Mouse (Mus musculus) lung, embryonic 14.5 days (tissue): ENCODE measurements around the gene C330007P06Rik. TPM values are rescaled to one million over a fixed set of nuclear protein-coding genes. Genes with fewer than 3 reads are reported as not detected.
"Not testable (repeated sequence)": the region's sequence is repeated elsewhere in the genome, so short reads cannot be mapped to it uniquely, and the experiment has no call there.

Source experiments
- ATAC-seq: fragments of 200-750 bp; cut with Nextera tagmentation; 2 replicates; pipeline ENCODE4 v1.8.0; 2017; ENCODE audit warnings: mild to moderate bottlenecking, moderate TSS enrichment, moderate library complexity; ENCODE audit not compliant: insufficient read depth
- DNase-seq: peaks from one replicate; pipeline ENCODE4 v3.0.0-alpha.2; 2015
- H3K27ac ChIP-seq: fragments of 300-500 bp; sonication (generic); 2 replicates; pipeline ENCODE4 v1.5.1; 2014; ENCODE audit warnings: low read depth, mild to moderate bottlenecking, moderate library complexity
- H3K27me3 ChIP-seq: fragments of 300-500 bp; sonication (generic); 2 replicates; pipeline ENCODE4 v1.6.1; 2014; ENCODE audit warnings: low read length, control low read depth; ENCODE audit not compliant: insufficient read depth
- H3K36me3 ChIP-seq: fragments of 300-500 bp; sonication (generic); 2 replicates; pipeline ENCODE4 v1.6.1; 2014; ENCODE audit warnings: control low read depth; ENCODE audit not compliant: insufficient read depth
- H3K4me1 ChIP-seq: fragments of 300-500 bp; sonication (generic); 2 replicates; pipeline ENCODE4 v1.6.1; 2014; ENCODE audit warnings: antibody characterized with exemption, control low read depth; ENCODE audit not compliant: insufficient read depth
- H3K4me2 ChIP-seq: fragments of 300-500 bp; sonication (generic); 2 replicates; pipeline ENCODE4 v1.6.1; 2014; ENCODE audit warnings: mild to moderate bottlenecking
- H3K4me3 ChIP-seq: fragments of 300-500 bp; sonication (generic); 2 replicates; pipeline ENCODE4 v1.5.1; 2014; ENCODE audit warnings: low read depth, low read length
- H3K9ac ChIP-seq: fragments of 300-500 bp; sonication (generic); 2 replicates; pipeline ENCODE4 v1.6.1; 2014
- H3K9me3 ChIP-seq: fragments of 300-500 bp; sonication (generic); 2 replicates; pipeline ENCODE4 v1.6.1; 2016; ENCODE audit warnings: low read depth, low read length, control low read depth
- CTCF ChIP-seq: IDR thresholded peaks from 2 replicates; pipeline ENCODE4 v1.5.1; 2016; ENCODE audit warnings: antibody characterized with exemption, low read depth
- WGBS: fragments of 180-500 bp; shearing (Covaris S2); extraction: QIAGEN DNeasy Blood & Tissue Kit; methylation state at CpG from one replicate; pipeline ENCODE4 v1.1.7; 2014; 5-methylcytosine and 5-hydroxymethylcytosine counted together
- polyA plus RNA-seq: library from polyadenylated mRNA; unstranded; fragments of >200 nt; fragmentation: Nextera tagmentation; extraction: Ambion mirVana; gene quantifications from 2 replicates; pipeline ENCODE4 v1.2.1, GENCODE M21; 2014

The C330007P06Rik gene
- polyA plus RNA-seq, 1 experiment from 2014 or later = 37.9 TPM

DNA sequence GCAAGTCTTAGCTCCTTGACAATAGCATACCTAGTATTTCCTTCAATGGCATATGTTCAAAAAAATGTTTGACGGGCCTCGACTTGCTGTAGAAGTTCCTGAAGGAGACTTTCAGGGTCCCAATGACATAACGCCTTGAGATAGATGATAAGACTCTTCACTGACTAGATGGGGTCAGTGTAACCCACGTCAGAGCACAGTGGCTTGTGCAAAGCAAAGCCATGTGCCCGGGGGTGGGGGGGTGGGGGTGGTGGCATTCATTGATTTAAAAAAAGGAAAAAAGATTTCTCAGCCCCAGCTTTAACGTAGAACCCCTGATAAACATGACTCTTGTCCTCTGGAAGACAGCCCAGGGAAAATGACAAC, 65.6 kb downstream of the C330007P06Rik start:
- Histone ChIP-seq H3K9ac (no peak overlapping the region), H3K27me3 (no peaks in the 10 kb centered on the region), H3K36me3 (no peaks in the 10 kb centered on the region), H3K4me3 (peak overlapping the region; percentile 24), H3K4me1 (no peaks in the 10 kb centered on the region), H3K27ac (peak overlapping the region; percentile 79), H3K4me2 (peak overlapping the region; percentile 56), H3K9me3 (no peaks in the 10 kb centered on the region)
- WGBS = 49% methylated on average over 6 of the region's 6 CpGs
- no peak for DNase-seq
- no peak for TF ChIP-seq CTCF
- ATAC-seq = peak; percentile 26; the same call in 1 of the 2 replicates

DNA sequence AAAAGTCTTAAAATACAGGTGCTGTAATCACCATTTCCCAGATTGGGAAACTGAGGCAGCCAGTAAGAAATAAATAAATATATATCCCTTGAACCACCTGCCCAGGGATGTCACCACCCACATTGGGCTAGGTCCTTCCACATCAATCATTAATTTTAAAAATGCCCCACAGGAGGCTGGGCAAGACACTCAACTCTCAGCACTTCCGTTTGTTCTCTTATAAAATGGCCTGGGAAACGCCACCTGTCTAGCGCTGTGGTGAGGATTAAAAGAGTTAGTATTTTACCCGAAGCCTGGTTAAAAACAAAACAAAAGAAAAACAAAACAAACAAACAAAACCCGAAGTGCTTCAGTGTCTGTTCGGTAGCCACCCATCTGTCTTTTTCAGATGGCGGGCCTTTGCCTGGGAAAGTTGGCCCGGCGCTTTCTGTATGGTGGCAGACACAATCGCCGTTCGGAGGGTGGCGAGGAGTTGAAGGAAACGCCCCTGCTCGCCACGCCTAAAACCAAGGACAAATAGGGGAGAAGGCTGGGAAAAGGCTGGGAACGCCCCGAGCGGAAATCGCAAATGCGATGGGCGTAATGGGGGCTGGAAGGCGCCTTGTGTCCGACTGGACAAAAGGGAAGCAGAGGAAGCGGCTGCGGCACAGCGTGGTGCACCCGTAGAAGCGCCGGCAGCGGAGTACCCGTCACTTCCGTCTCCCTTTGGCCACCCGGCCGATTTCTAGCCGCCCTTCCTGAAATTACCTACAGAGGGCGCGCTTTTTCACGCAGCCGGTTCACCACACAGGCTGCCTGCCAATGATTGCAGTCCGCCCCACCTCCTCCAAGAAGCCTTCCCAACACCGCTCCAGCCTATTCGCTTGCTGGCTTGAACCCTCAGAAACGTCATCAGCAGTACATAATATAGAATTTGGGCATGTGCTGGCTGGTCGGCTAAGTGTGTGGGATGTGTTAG, 66.3 kb downstream of the C330007P06Rik start:
- Histone ChIP-seq H3K27me3 (no peaks in the 10 kb centered on the region), H3K4me2 (peak overlapping the region; percentile 56), H3K9ac (peak overlapping the region; percentile 17), H3K9me3 (no peaks in the 10 kb centered on the region), H3K36me3 (no peaks in the 10 kb centered on the region), H3K4me3 (peak overlapping the region; percentile 24), H3K4me1 (no peaks in the 10 kb centered on the region), H3K27ac (peak overlapping the region; percentile 79)
- TF ChIP-seq CTCF = peak; percentile 75
- 13% methylated on average over 45 of the region's 45 CpGs for WGBS
- peak; percentile 91 for DNase-seq
- ATAC-seq = peak; percentile 93

DNA sequence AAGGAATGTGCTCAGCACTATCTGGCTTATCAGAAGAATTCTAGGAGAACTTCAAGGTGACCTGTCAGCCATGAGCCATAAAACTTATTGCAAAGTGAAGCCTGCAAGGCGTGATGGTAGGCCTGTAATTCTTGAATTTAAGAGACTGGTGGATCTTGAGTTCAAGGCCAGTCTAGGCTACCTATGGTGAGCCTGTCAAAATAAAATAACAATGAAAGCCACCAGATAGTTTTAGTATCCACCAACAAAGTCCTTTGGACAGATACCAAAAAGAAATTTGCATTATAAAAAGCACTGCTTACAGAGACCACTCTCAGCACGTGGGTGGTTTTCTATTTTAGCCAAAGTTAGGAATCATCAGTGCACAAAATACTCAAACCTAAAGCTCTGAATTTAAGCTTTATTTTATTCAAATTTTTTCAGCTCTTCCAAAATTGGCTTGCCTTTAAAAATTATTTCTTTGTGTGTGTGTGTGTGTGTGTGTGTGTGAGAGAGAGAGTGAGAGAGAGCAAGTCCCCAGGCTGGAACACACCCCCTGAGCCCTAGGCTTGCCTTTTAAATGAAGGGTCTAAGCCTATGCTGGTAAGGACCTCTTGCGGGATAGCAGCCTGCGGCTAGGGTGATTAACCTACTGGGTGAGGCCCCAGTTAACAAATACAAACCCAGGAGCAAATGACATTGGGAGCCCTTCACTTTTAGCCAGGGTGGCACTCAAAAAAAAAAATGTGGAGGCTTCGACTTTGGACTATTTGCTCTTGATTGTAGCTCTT, 68.3 kb downstream of the C330007P06Rik start:
- H3K27me3 ChIP-seq = no peaks in the 10 kb centered on the region
- DNase-seq (no peak), ATAC-seq (no peak)
- H3K9ac ChIP-seq = no peak overlapping the region
- no peaks in the 10 kb centered on the region for H3K36me3 ChIP-seq
- no peak overlapping the region for H3K4me2 ChIP-seq
- H3K27ac ChIP-seq = no peak overlapping the region
- no peaks in the 10 kb centered on the region for H3K9me3 ChIP-seq
- no peak overlapping the region for H3K4me3 ChIP-seq
- WGBS = 66% methylated on average over 5 of the region's 5 CpGs
- no peaks in the 10 kb centered on the region for H3K4me1 ChIP-seq
- no peak for TF ChIP-seq CTCF

DNA sequence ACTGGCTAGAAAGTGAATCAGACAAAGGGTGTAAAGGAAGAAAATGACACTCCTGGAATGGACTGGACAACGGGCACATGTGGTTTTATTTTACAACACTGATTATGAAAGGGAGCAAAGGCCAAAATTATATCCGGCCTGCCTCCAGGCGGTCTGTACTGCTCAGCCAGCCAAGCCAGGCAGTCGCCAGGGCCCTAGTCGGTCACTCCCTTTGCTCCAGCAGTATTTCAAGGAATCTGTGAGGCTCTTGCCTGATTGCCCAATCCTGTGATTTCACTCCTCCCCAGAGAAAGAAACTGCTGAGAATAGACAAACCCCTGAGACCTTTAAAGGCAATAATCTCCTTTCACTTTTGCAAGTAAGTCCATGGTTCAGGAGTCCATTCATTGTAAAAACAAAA, 69.7 kb downstream of the C330007P06Rik start:
- Histone ChIP-seq H3K4me2 (no peak overlapping the region), H3K4me1 (no peaks in the 10 kb centered on the region), H3K36me3 (no peaks in the 10 kb centered on the region), H3K9ac (no peak overlapping the region), H3K27ac (no peak overlapping the region), H3K27me3 (no peaks in the 10 kb centered on the region), H3K4me3 (no peak overlapping the region), H3K9me3 (no peaks in the 10 kb centered on the region)
- no peak for TF ChIP-seq CTCF
- DNase-seq (peak; percentile 55), ATAC-seq (peak; percentile 16; the same call in 1 of the 2 replicates)
- 45% methylated on average over 5 of the region's 5 CpGs for WGBS

DNA sequence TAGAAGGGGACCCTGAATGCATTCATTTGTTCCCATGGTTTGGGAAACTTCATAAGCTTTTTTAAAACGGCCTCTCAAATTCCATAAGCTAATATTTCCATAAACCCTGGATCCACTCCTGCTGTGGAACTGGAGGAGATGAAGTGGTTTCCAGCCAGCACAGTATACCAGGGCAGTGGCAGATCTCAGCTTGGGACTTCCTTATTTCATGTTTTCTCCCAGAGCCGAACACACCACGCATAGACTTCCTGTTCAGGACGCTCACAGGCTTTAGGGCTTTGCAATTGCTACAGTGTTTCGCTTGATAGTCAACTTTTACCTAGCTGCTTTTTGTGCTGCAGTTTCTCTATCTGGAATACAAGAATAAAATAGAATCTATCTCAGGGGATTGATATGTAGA, 70.7 kb downstream of the C330007P06Rik start:
- H3K27me3 ChIP-seq = no peaks in the 10 kb centered on the region
- H3K9ac ChIP-seq = no peak overlapping the region
- no peak for TF ChIP-seq CTCF
- no peak for DNase-seq
- H3K36me3 ChIP-seq = 0 out of 2 replicates have a peak, but pooled peaks cover under 1% of the 10 kb centered on the region
- no peaks in the 10 kb centered on the region for H3K4me1 ChIP-seq
- no peak for ATAC-seq
- no peaks in the 10 kb centered on the region for H3K9me3 ChIP-seq
- no peak overlapping the region for H3K4me3 ChIP-seq
- H3K27ac ChIP-seq = no peak overlapping the region
- WGBS = 74% methylated on average over 5 of the region's 5 CpGs
- no peak overlapping the region for H3K4me2 ChIP-seq

DNA sequence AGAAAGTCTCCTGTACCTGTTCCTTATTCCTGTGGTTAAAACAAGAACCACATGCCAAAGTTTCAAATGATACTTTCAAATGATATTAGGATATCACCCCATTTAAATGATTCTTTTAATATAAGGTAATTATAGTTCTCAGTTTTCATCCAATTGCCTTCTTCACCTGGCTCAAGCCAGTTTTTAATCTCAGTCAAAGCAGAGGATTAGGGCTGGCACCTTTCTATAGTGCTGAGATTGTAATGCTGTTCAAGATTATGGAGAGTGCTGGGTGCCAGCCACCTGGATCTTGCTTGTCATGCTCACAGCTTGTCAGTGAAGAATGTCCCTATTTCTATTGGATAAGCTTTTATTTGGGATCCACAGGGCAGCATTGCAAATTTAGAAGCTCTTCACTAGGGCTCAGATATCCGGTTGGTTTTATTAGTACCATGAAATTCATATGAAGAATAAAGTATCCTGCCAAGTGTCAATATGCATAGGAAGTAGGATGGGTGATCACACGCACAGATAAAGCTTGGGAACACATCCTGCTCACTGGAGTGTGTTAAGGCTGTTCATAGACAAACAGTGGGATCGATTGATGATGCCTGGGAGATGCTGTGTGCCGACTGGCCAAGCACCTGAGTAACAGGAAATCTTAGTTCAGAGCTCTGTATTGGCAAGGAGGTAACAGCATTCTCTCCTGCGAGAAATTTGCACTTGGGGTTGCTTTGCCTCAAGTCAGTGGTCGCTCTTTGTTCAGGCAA, 74.6 kb downstream of the C330007P06Rik start:
- no peak for DNase-seq
- Histone ChIP-seq H3K9ac (no peak overlapping the region), H3K4me1 (no peaks in the 10 kb centered on the region), H3K4me3 (no peak overlapping the region), H3K4me2 (no peak overlapping the region), H3K9me3 (no peaks in the 10 kb centered on the region), H3K36me3 (peaks cover 12% of the 10 kb centered on the region; the same call in 1 of the 2 replicates), H3K27ac (no peak overlapping the region), H3K27me3 (no peaks in the 10 kb centered on the region)
- no peak for TF ChIP-seq CTCF
- no peak for ATAC-seq
- WGBS = 34% methylated on average over 6 of the region's 6 CpGs

DNA sequence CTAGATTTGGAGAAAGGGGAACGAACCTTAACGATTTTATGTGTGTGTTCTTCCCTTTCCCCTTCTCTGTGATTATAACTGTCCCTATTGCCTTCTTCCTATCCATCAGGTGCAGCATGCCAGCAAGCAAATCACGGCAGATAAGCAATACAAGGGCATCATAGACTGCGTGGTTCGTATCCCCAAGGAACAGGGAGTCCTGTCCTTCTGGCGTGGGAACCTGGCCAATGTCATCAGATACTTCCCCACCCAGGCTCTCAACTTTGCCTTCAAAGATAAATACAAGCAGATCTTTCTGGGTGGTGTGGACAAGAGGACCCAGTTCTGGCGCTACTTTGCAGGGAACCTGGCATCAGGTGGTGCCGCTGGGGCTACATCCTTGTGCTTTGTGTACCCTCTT, 77.2 kb downstream of the C330007P06Rik start:
- H3K9me3 ChIP-seq, H3K27me3 ChIP-seq, DNase-seq, H3K4me1 ChIP-seq, ATAC-seq: not testable (repeated sequence)
- peak overlapping the region; percentile 60 for H3K4me3 ChIP-seq
- WGBS = 60% methylated on average over 8 of the region's 8 CpGs
- peaks cover 12% of the 10 kb centered on the region; the same call in 1 of the 2 replicates for H3K36me3 ChIP-seq
- H3K27ac ChIP-seq = peak overlapping the region; percentile 30; the same call in 1 of the 2 replicates
- H3K9ac ChIP-seq = peak overlapping the region; percentile 68
- peak overlapping the region; percentile 61 for H3K4me2 ChIP-seq
